Mouse (Mus musculus): ENCODE results near the gene Runx2. TPM values are rescaled to one million over a fixed set of nuclear protein-coding genes. Genes with fewer than 3 reads are reported as not detected.

Gene Runx2
- polyA plus RNA-seq, 1 experiment from 2014 or later: 0.21 TPM

DNA sequence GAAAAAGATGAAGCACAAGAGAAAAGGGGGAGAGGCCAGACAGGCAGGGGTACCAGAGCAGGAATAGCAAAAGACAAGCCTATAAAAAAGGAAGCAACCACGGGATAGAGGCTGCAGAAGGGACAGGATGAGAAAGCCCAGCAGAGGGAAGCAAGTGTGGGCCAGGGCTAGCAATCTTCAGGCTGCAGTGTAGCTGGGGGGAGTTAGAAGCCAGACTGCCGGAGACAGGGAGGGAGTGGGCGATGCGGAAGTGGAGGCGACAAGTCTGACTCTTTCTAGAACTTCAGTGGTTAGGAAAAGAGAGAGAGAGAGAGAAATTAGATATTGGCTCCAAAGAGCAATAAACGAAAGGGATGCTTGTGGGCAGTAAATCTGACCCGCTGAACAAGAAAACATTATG, 129.1 kb downstream of the Runx2 start:
- Histone ChIP-seq H3K9me3 (no peaks in the 10 kb centered on the region), H3K27ac (replicated peaks) (no peak overlapping the region), H3K27me3 (replicated peaks) (no peaks in the 10 kb centered on the region), H3K36me3 (no peaks in the 10 kb centered on the region), H3K4me1 (peaks cover 4% of the 10 kb centered on the region; the same call in 1 of the 2 replicates), H3K9ac (no peak overlapping the region), H3K4me3 (no peak overlapping the region), H3K4me2 (no peak overlapping the region)
- ATAC-seq (ENCODE audit: extremely low read depth, insufficient number of reproducible peaks, low FRiP score, low TSS enrichment): no peak
- 35% methylated on average over 7 of the region's 7 CpGs for whole genome bisulfite sequencing

GRCm38 (mm10) chr17:44683026-44683425, 131.6 kb downstream of the Runx2 start:
- H3K27me3 ChIP-seq (replicated peaks): no peaks in the 10 kb centered on the region
- 0 out of 2 replicates have a peak, but pooled peaks cover 8% of the 10 kb centered on the region for H3K9me3 ChIP-seq
- no peak overlapping the region for H3K27ac ChIP-seq (replicated peaks)
- H3K9ac ChIP-seq: no peak overlapping the region
- H3K4me2 ChIP-seq: no peak overlapping the region
- ATAC-seq (ENCODE audit: extremely low read depth, insufficient number of reproducible peaks, low FRiP score, low TSS enrichment): no peak
- H3K36me3 ChIP-seq: no peaks in the 10 kb centered on the region
- peaks cover 4% of the 10 kb centered on the region; the same call in 1 of the 2 replicates for H3K4me1 ChIP-seq
- WGBS: 77% methylated on average over 9 of the region's 9 CpGs
- no peak overlapping the region for H3K4me3 ChIP-seq

GRCm38 (mm10) chr17:44677782-44678181, 136.8 kb downstream of the Runx2 start:
- H3K27me3 ChIP-seq (replicated peaks): peaks cover 12% of the 10 kb centered on the region; the same call in 1 of the 2 replicates
- H3K27ac ChIP-seq (replicated peaks): no peak overlapping the region
- no peak for ATAC-seq (ENCODE audit: extremely low read depth, insufficient number of reproducible peaks, low FRiP score, low TSS enrichment)
- no peak overlapping the region for H3K9ac ChIP-seq
- H3K36me3 ChIP-seq: no peaks in the 10 kb centered on the region
- peaks cover 13% of the 10 kb centered on the region for H3K4me1 ChIP-seq
- 0 out of 2 replicates have a peak, but pooled peaks cover 8% of the 10 kb centered on the region for H3K9me3 ChIP-seq
- H3K4me3 ChIP-seq: no peak overlapping the region
- no peak overlapping the region for H3K4me2 ChIP-seq
- WGBS: 63% methylated on average over 7 of the region's 7 CpGs

GRCm38 (mm10) chr17:44672806-44673205, 141.8 kb downstream of the Runx2 start:
- 59% methylated on average over 7 of the region's 7 CpGs for WGBS
- Histone ChIP-seq H3K27me3 (replicated peaks) (peaks cover 15% of the 10 kb centered on the region; the same call in 1 of the 2 replicates), H3K27ac (replicated peaks) (peak overlapping the region; percentile 39; the same call in 1 of the 2 replicates), H3K9me3 (no peaks in the 10 kb centered on the region), H3K36me3 (no peaks in the 10 kb centered on the region), H3K9ac (no peak overlapping the region), H3K4me2 (peak overlapping the region; percentile 24), H3K4me3 (no peak overlapping the region), H3K4me1 (peaks cover 39% of the 10 kb centered on the region)
- no peak for ATAC-seq (ENCODE audit: extremely low read depth, insufficient number of reproducible peaks, low FRiP score, low TSS enrichment)

GRCm38 (mm10) chr17:44671946-44672692, 142.5 kb downstream of the Runx2 start:
- peak overlapping the region; percentile 57 for H3K27ac ChIP-seq (replicated peaks)

DNA sequence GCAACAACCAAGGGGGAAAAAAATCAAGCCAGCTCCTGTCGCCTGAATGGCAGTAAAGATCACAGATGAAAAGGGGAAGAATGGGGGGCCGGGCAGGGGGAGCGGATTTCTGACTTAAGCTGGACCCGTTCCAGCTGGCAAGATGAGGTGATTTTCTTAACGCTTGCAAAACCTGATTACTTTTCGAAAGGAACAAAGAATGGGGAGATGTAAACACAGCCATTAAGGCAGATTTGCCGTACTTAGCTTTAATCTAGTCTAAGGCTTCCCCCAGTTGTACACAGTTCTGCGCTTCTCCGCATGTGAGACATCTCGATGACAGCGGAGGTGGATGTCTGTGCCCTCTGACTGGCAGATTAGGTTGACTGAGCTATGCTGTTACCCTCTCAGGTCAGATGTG, 144.6 kb downstream of the Runx2 start:
- peak overlapping the region; percentile 18 for H3K4me2 ChIP-seq
- ATAC-seq (ENCODE audit: extremely low read depth, insufficient number of reproducible peaks, low FRiP score, low TSS enrichment): no peak
- no peak overlapping the region for H3K9ac ChIP-seq

More at GRCm38 (mm10) chr17:44671946-44672692, 142.5 kb downstream of the Runx2 start:
- H3K27me3 ChIP-seq (replicated peaks): peaks cover 15% of the 10 kb centered on the region; the same call in 1 of the 2 replicates
- peak overlapping the region; percentile 24 for H3K4me2 ChIP-seq
- no peak; the same call in 1 of the 2 replicates for ATAC-seq (ENCODE audit: extremely low read depth, insufficient number of reproducible peaks, low FRiP score, low TSS enrichment)
- H3K9ac ChIP-seq: no peak overlapping the region
- H3K9me3 ChIP-seq: no peaks in the 10 kb centered on the region
- no peaks in the 10 kb centered on the region for H3K36me3 ChIP-seq
- H3K4me1 ChIP-seq: peaks cover 46% of the 10 kb centered on the region
- H3K4me3 ChIP-seq: no peak overlapping the region
- WGBS: 40% methylated on average over 16 of the region's 16 CpGs

DNA sequence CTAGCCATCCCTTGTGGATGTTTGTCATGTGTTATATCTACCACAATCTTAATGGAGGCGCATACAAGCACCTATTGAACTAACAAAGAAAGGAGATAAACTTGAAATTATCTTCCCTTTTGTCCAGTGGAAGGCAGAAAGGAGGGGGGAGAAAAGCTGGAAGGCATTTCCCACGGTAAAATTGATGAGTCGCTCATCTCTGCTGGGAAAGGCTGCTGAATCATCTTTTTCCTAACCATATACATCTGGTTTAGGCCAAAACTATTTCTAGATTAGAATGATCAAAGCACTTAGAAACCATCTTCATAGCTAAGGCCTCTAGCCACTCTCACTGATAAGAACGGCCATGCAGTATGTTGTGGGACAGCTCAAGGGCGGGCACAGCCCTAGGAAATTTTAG, 147.3 kb downstream of the Runx2 start:
- 0 out of 2 replicates have a peak, but pooled peaks cover 6% of the 10 kb centered on the region for H3K27me3 ChIP-seq (replicated peaks)
- no peak overlapping the region for H3K9ac ChIP-seq
- H3K9me3 ChIP-seq: no peaks in the 10 kb centered on the region
- H3K27ac ChIP-seq (replicated peaks): no peak overlapping the region
- no peaks in the 10 kb centered on the region for H3K36me3 ChIP-seq
- H3K4me2 ChIP-seq: no peak overlapping the region
- H3K4me1 ChIP-seq: peaks cover 31% of the 10 kb centered on the region
- 47% methylated on average over 5 of the region's 5 CpGs for WGBS
- no peak overlapping the region for H3K4me3 ChIP-seq
- ATAC-seq (ENCODE audit: extremely low read depth, insufficient number of reproducible peaks, low FRiP score, low TSS enrichment): no peak

More for the DNA sequence above, 144.6 kb downstream of the Runx2 start:
- Histone ChIP-seq H3K9me3 (no peaks in the 10 kb centered on the region), H3K4me1 (peaks cover 47% of the 10 kb centered on the region), H3K27ac (replicated peaks) (no peak overlapping the region), H3K4me3 (no peak overlapping the region), H3K36me3 (no peaks in the 10 kb centered on the region), H3K27me3 (replicated peaks) (peaks cover 12% of the 10 kb centered on the region; the same call in 1 of the 2 replicates)
- WGBS: 53% methylated on average over 11 of the region's 11 CpGs

- Histone ChIP-seq H3K36me3 (no peaks in the 10 kb centered on the region), H3K4me3 (no peak overlapping the region), H3K9me3 (no peaks in the 10 kb centered on the region), H3K27me3 (replicated peaks) (0 out of 2 replicates have a peak, but pooled peaks cover 2% of the 10 kb centered on the region), H3K9ac (no peak overlapping the region), H3K4me2 (no peak overlapping the region), H3K4me1 (peaks cover 8% of the 10 kb centered on the region), H3K27ac (replicated peaks) (no peak overlapping the region)
- 81% methylated on average over 7 of the region's 7 CpGs for WGBS
- no peak for ATAC-seq (ENCODE audit: extremely low read depth, insufficient number of reproducible peaks, low FRiP score, low TSS enrichment)
Observed at GRCm38 (mm10) chr17:44663872-44664271, 150.7 kb downstream of the Runx2 start.

DNA sequence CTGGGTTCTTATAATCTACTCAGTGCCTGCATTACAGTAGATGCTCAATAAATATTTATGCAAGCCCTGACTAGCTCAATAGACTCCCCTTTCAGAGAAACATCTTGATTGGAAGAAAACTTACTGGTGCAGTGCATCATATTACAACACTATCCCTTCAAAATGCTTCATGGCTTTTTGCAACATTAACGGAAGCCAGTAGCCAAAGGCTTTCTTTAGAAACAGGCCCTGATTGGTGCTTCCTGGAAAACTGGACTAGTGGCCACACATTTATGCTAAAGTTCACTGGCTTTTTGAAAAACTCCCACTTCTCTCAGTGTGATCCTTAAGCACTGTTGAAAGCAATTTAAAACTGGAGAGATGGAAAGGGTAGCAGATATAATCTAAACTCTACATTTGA, 151.4 kb downstream of the Runx2 start:
- WGBS: 66% methylated on average over 1 of the region's 1 CpGs
- peaks cover 2% of the 10 kb centered on the region; the same call in 1 of the 2 replicates for H3K27me3 ChIP-seq (replicated peaks)
- H3K9ac ChIP-seq: no peak overlapping the region
- H3K4me1 ChIP-seq: peaks cover 8% of the 10 kb centered on the region
- H3K36me3 ChIP-seq: no peaks in the 10 kb centered on the region
- H3K4me3 ChIP-seq: no peak overlapping the region
- H3K9me3 ChIP-seq: no peaks in the 10 kb centered on the region
- H3K4me2 ChIP-seq: no peak overlapping the region
- H3K27ac ChIP-seq (replicated peaks): no peak overlapping the region
- no peak for ATAC-seq (ENCODE audit: extremely low read depth, insufficient number of reproducible peaks, low FRiP score, low TSS enrichment)

GRCm38 (mm10) chr17:44662080-44662706, 152.4 kb downstream of the Runx2 start:
- peaks cover 2% of the 10 kb centered on the region for H3K4me1 ChIP-seq
- H3K9me3 ChIP-seq: no peaks in the 10 kb centered on the region
- no peak overlapping the region for H3K4me2 ChIP-seq
- no peak overlapping the region for H3K27ac ChIP-seq (replicated peaks)
- H3K27me3 ChIP-seq (replicated peaks): peaks cover 2% of the 10 kb centered on the region; the same call in 1 of the 2 replicates
- H3K36me3 ChIP-seq: no peaks in the 10 kb centered on the region
- 75% methylated on average over 6 of the region's 6 CpGs for WGBS
- ATAC-seq (ENCODE audit: extremely low read depth, insufficient number of reproducible peaks, low FRiP score, low TSS enrichment): no peak
- no peak overlapping the region for H3K4me3 ChIP-seq
- no peak overlapping the region for H3K9ac ChIP-seq

- no peaks in the 10 kb centered on the region; the same call in 1 of the 2 replicates for H3K27me3 ChIP-seq (replicated peaks)
- H3K4me1 ChIP-seq: no peaks in the 10 kb centered on the region
- H3K36me3 ChIP-seq: no peaks in the 10 kb centered on the region
- H3K27ac ChIP-seq (replicated peaks): no peak overlapping the region
- WGBS: 70% methylated on average over 7 of the region's 7 CpGs
- no peaks in the 10 kb centered on the region for H3K9me3 ChIP-seq
- no peak overlapping the region for H3K4me2 ChIP-seq
- H3K4me3 ChIP-seq: no peak overlapping the region
- ATAC-seq (ENCODE audit: extremely low read depth, insufficient number of reproducible peaks, low FRiP score, low TSS enrichment): no peak
- H3K9ac ChIP-seq: no peak overlapping the region
Observed at GRCm38 (mm10) chr17:44660121-44660806, 154.3 kb downstream of the Runx2 start.

Data from heart, embryonic 13.5 days (tissue).